Mouse (Mus musculus) large intestine, adult 2 months (tissue): ENCODE measurements around the gene Mcm10. TPM values are rescaled to one million over a fixed set of nuclear protein-coding genes. Genes with fewer than 3 reads are reported as not detected.

Source experiments
- DNase-seq: peaks from one replicate; pipeline ENCODE4 v3.0.0-alpha.2; 2012; ENCODE audit warnings: low read depth, low spot score
- WGBS: fragments of 180-500 bp; shearing (Covaris S2); methylation state at CpG from one replicate; pipeline ENCODE4 v1.1.7; 2018; 5-methylcytosine and 5-hydroxymethylcytosine counted together
- polyA plus RNA-seq: library from polyadenylated mRNA; depleted of rRNA; stranded (reverse); fragments of >200 nt; gene quantifications from 2 replicates; pipeline ENCODE4 v1.2.3, GENCODE M21; 2012; rRNA removed

Gene Mcm10
- polyA plus RNA-seq: 19.1 and 19.5 TPM in 2 replicates

- peak; percentile 88 for DNase-seq
- WGBS: 3% methylated on average over 32 of the region's 32 CpGs
These were observed at the start of gene Mcm10 for GRCm38 (mm10) chr2:5012491-5013324. Mcm10 (minus strand) TSS chr2:5012791.

GRCm38 (mm10) chr2:5061133-5061708 is 48.6 kb upstream of the Mcm10 start:
- WGBS: 79% methylated on average over 8 of the region's 8 CpGs
- no peak for DNase-seq

GRCm38 (mm10) chr2:5059997-5060396 is 47.4 kb upstream of the Mcm10 start:
- 93% methylated on average over 4 of the region's 4 CpGs for WGBS

GRCm38 (mm10) chr2:5058436-5058835 is 45.8 kb upstream of the Mcm10 start:
- no peak for DNase-seq
- WGBS: 86% methylated on average over 5 of the region's 5 CpGs

More at GRCm38 (mm10) chr2:5059997-5060396, 47.4 kb upstream of the Mcm10 start:
- no peak for DNase-seq

- WGBS: 89% methylated on average over 2 of the region's 2 CpGs
- DNase-seq: no peak
These were observed 38.0 kb upstream of the Mcm10 start for GRCm38 (mm10) chr2:5050562-5050961.

GRCm38 (mm10) chr2:5047016-5047415 is 34.4 kb upstream of the Mcm10 start:
- WGBS: 97% methylated on average over 2 of the region's 2 CpGs
- DNase-seq: no peak

- no peak for DNase-seq
- WGBS: 62% methylated on average over 13 of the region's 13 CpGs
These were observed 32.8 kb upstream of the Mcm10 start for GRCm38 (mm10) chr2:5045269-5045965.

GRCm38 (mm10) chr2:5044321-5044720 is 31.7 kb upstream of the Mcm10 start:
- 79% methylated on average over 3 of the region's 3 CpGs for WGBS
- no peak for DNase-seq

GRCm38 (mm10) chr2:5043476-5043761 is 30.8 kb upstream of the Mcm10 start:
- 89% methylated on average over 2 of the region's 2 CpGs for WGBS
- DNase-seq: no peak

GRCm38 (mm10) chr2:5042616-5043475 is 30.3 kb upstream of the Mcm10 start:
- 80% methylated on average over 11 of the region's 11 CpGs for WGBS
- DNase-seq: no peak

- WGBS: 44% methylated on average over 5 of the region's 5 CpGs
- DNase-seq: no peak
These were observed 29.3 kb upstream of the Mcm10 start for GRCm38 (mm10) chr2:5041854-5042253.

- WGBS: 89% methylated on average over 12 of the region's 12 CpGs
- no peak for DNase-seq
These were observed 27.9 kb upstream of the Mcm10 start for GRCm38 (mm10) chr2:5040281-5041161.

- WGBS: 40% methylated on average over 13 of the region's 13 CpGs
- no peak for DNase-seq
These were observed 27.0 kb upstream of the Mcm10 start for GRCm38 (mm10) chr2:5039350-5040170.

GRCm38 (mm10) chr2:5038320-5038719 is 25.7 kb upstream of the Mcm10 start:
- no peak for DNase-seq
- 93% methylated on average over 5 of the region's 5 CpGs for WGBS

GRCm38 (mm10) chr2:5037390-5037789 is 24.8 kb upstream of the Mcm10 start:
- 85% methylated on average over 3 of the region's 3 CpGs for WGBS
- no peak for DNase-seq

- WGBS: 44% methylated on average over 10 of the region's 10 CpGs
- no peak for DNase-seq
These were observed 24.0 kb upstream of the Mcm10 start for GRCm38 (mm10) chr2:5036411-5037076.

- DNase-seq: no peak
- 89% methylated on average over 9 of the region's 9 CpGs for WGBS
These were observed 22.6 kb upstream of the Mcm10 start for GRCm38 (mm10) chr2:5035241-5035640.

GRCm38 (mm10) chr2:5034801-5035200 is 22.2 kb upstream of the Mcm10 start:
- no peak for DNase-seq
- WGBS: 87% methylated on average over 8 of the region's 8 CpGs
